Mouse (Mus musculus) lung, postnatal 25 days (tissue): ENCODE data around the gene Crmp1.
A peak's percentile ranks its signal among the peaks of the same experiment; 100 is the strongest.

Experiments used
- DNase-seq: peaks from one replicate; pipeline ENCODE4 v3.0.0; 2022; ENCODE audit warnings: low spot score

Crmp1 gene

GRCm38 (mm10) chr5:37298370-37298769 lies 56.6 kb downstream of the Crmp1 start:
- DNase-seq, result no peak

DNA sequence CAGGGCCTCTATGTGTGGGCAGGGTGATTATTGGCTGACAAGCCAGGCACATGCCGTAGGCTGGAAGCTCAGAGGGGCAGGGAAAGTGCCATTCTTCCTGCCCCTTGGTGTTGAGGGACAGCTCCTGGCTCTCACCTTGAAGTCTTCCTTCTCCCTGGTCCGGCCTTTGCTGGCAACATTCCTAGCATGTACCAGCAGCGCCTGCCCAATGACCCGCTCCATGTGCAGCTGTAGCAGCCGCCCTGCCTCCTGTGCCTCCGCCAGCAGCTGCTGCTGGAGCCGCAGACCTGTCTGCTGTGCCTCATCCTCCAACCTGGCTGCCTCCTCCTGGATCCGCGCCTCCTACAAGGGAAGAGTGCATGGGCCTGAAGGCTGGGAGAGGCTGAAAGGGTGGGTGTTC lies 68.3 kb downstream of the Crmp1 start:
- DNase-seq, result no peak

DNA sequence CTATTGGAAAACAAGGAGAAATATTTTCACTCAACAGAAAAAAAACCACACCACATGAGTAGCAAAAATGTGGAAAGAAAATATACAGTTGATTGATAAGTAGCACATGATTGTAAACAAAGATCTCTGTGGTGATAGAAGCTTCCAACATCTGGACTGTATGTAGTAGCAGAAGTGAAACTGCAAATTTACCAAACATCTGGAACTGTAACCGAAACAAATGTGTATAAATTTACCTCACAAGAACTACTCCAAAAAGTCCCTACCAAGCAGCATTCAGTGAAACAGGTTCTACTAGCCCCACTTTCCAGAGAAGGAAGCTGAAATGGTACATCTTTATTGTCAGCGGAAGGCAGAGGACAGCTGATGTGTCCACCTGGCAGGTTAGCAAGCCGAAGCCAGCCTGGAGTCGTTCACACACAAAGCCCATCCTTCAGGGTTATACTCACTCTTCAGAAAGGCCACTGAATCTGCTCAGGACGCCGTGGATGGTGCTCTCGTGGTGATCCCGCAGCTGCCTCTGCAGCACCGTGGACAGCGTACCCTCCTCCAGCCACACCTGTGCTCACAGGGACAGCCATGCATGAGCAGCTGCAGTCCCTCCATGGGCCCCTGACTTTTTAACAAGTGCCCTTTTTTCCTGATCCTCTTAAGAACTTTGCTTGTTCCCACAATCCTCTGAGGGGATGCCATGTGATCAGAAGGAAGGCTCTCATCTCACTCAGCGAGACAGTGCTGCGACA lies 71.4 kb downstream of the Crmp1 start:
- DNase-seq, result no peak

DNA sequence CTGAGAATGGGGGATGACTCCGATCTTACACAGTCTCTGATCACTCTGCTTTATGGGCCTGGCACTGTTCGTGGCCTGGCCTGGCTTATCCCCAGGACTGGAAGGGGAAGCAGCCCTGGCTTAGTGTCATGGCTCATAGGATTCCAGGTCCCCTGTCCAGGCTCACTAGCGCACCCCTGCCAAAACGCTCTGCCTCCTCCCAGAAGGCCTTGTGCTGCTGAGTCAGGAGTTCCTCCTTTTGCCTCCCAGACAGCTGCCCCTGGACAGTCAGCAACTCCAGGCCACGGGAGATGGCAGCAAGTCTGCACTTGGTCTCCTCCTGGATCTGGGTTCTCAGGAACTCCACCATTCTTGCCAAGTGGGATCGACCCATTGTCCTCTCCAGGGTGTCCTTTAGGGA lies 77.0 kb downstream of the Crmp1 start:
- no peak for DNase-seq

DNA sequence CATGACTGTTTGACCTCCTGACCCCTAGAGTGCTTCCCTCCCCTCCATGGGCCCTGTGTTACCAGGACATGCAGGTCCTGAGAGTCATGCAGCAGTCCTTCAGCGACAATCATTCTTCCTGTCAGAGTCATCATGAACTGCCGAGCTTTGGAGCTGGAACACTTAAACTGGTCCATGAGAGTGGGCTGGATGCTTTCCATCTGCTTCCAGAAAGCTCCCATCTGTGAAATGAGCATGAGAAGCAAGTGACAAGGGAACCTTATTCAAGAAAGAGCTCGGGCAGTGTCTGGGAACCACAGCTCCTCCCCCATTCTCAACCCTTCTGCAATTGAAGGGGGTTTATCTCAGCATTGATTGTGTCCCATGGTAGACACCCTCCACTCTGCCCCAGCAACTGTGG lies 78.4 kb downstream of the Crmp1 start:
- DNase-seq, result no peak

DNA sequence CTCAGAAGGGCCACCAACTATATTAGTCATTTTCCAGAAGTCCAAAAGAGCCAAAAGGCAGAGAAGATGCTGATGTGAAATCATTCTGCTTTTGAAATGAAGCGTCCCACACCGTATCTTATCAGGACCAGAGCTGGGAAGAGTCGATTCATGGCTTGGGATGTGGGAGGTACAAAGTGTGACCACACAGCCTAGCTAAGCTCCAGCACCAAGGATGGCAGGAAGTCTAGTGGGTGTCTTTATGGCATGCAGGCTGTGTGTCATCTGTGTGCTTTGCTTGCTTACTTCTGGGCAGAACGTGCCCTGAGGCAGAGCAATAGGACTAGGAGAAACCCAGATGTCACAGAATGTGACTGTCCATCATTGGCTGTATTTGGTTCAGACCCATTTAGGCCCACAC lies 79.0 kb downstream of the Crmp1 start:
- DNase-seq, result no peak

DNA sequence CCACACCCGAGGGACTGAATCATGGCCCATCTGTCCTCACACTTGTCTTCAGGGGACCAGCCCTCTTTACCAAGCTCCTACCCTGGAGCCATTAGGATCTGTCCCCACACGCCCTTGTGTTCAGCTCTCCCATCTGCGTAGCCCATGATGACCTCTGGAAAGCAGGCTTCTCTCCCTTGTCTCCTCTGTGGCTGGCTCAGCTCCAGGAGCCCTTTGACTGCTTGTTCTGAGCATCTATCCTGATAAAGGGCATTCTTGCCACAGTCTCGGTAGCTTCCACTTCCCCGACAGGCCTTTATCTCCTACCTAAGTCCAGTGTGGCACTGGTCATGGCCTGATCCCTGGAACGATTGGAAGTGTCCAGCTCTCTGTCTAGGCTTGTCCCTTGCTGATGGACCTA lies 84.9 kb downstream of the Crmp1 start:
- no peak for DNase-seq

GRCm38 (mm10) chr5:37330449-37331132 lies 88.9 kb downstream of the Crmp1 start:
- no peak for DNase-seq

DNA sequence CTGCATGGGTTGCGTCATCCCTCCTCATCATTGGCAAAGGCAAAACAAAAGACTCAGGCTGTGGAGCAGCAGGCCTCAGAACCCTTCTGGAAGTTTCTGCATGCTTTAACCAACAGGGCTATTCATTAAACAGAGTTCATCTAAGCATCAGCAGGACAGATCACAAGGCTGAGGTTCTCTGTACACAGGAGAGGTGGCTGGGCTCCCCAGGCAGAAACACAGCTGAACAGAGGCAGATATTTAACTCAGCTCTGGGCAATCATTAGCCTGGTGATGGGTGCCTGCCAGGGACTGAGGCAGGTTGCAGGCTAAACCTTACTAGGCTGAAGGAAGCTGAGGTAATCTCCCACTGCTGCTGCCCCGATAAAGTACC lies 89.4 kb downstream of the Crmp1 start:
- DNase-seq, result no peak

DNA sequence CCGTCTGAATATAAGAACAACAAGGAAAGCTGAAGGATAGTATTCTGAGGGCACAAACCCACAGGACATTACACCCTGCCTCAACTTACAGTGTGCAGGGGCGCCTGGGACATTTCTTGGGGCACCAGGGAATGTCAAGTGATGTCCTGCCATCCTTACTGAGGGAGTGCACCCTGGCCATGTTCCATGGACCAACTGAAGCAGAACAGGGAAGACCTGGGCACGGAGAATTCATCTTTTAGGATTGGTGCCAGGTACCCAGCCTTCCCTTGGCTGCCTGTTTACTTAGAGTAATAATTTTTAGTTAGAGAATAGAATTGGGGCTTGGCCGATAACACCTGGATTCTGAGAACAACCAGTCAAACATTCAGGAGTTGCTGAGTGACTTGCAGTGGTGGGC lies 90.3 kb downstream of the Crmp1 start:
- DNase-seq, result no peak

GRCm38 (mm10) chr5:37335061-37335460 lies 93.3 kb downstream of the Crmp1 start:
- no peak for DNase-seq

GRCm38 (mm10) chr5:37336485-37337105 lies 94.9 kb downstream of the Crmp1 start, which contains the start of gene Evc:
Gene Evc, minus strand, starts transcription at chr5:37336894.
- DNase-seq, result peak; percentile 31

DNA sequence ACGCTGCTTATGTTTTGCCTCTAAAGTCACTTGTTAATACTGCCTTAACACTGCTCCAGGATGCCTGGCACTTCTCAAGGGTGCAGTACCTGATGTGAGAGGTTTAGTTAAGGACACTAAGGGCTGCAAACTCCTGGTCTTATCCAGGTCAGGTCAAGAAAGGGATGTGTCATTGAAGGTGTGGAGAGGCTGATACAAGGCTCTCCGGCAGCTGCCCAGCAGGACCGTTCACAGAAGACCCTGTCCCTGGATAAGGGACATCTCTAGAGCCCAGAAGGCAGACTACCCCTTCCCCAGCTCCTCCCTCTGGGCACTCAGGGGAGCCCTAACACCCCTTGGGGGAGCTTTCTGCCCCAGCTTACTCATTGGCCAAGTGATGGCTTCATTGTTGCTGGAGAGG lies 96.0 kb downstream of the Crmp1 start:
- DNase-seq, result no peak

- DNase-seq, result peak; percentile 36
Observed at GRCm38 (mm10) chr5:37338288-37338687, 96.5 kb downstream of the Crmp1 start, which contains the start of gene Evc2. Gene Evc2, plus strand, starts transcription at chr5:37338499.
